Mouse (Mus musculus) embryonic facial prominence, embryonic 10.5 days (tissue): Measurements from ENCODE around the gene Pkn1. TPM values are rescaled to one million over a fixed set of nuclear protein-coding genes. Genes with fewer than 3 reads are reported as not detected.

Experiments used
- DNase-seq: peaks from one replicate; pipeline ENCODE4 v3.0.0-alpha.2; 2017; ENCODE audit warnings: low spot score
- H3K27ac ChIP-seq: fragments of 300-500 bp; sonication (generic); replicated peaks from 2 replicates; pipeline ENCODE4 v1.5.1; 2016; ENCODE audit warnings: mild to moderate bottlenecking
- H3K27me3 ChIP-seq: fragments of 300-500 bp; sonication (generic); replicated peaks from 2 replicates; pipeline ENCODE4 v1.6.1; 2016; ENCODE audit warnings: low read depth, mild to moderate bottlenecking; ENCODE audit not compliant: poor library complexity, severe bottlenecking
- H3K36me3 ChIP-seq: fragments of 300-500 bp; sonication (generic); replicated peaks from 2 replicates; pipeline ENCODE4 v1.6.1; 2016; ENCODE audit warnings: mild to moderate bottlenecking, moderate library complexity
- H3K4me1 ChIP-seq: fragments of 300-500 bp; sonication (generic); 2 replicates; pipeline ENCODE4 v1.6.1; 2016
- H3K4me3 ChIP-seq: fragments of 300-500 bp; sonication (generic); 2 replicates; pipeline ENCODE4 v1.5.1; 2016; ENCODE audit warnings: mild to moderate bottlenecking, moderate library complexity
- H3K9me3 ChIP-seq: fragments of 300-500 bp; sonication (generic); 2 replicates; pipeline ENCODE4 v1.6.1; 2016; ENCODE audit warnings: mild to moderate bottlenecking
- WGBS: fragments of 180-500 bp; shearing (Covaris S2); methylation state at CpG from one replicate; pipeline ENCODE4 v1.1.7; 2016; 5-methylcytosine and 5-hydroxymethylcytosine counted together
- polyA plus RNA-seq: library from polyadenylated mRNA; unstranded; fragments of >200 nt; fragmentation: Nextera tagmentation; extraction: Ambion mirVana; gene quantifications from 2 replicates; pipeline ENCODE4 v1.2.1, GENCODE M21; 2016

The Pkn1 gene
- polyA plus RNA-seq, 1 experiment from 2014 or later: 30.9 TPM

GRCm38 (mm10) chr8:83669013-83669412 is 30.0 kb downstream of the Pkn1 start:
- peak overlapping the region; percentile 16; the same call in 1 of the 2 replicates for H3K27ac ChIP-seq
- H3K27me3 ChIP-seq: peaks cover 30% of the 10 kb centered on the region
- peaks cover 54% of the 10 kb centered on the region for H3K36me3 ChIP-seq
- peak overlapping the region; percentile 55; the same call in 1 of the 2 replicates for H3K4me3 ChIP-seq
- WGBS: 78% methylated on average over 16 of the region's 16 CpGs
- no peak for DNase-seq
- H3K4me1 ChIP-seq: peaks cover 50% of the 10 kb centered on the region
- H3K9me3 ChIP-seq: no peaks in the 10 kb centered on the region

GRCm38 (mm10) chr8:83668010-83668916 is 30.7 kb downstream of the Pkn1 start:
- 22% methylated on average over 80 of the region's 80 CpGs for WGBS
- peak overlapping the region; percentile 55 for H3K4me3 ChIP-seq

GRCm38 (mm10) chr8:83667526-83667925 is 31.5 kb downstream of the Pkn1 start:
- no peak overlapping the region; the same call in 1 of the 2 replicates for H3K27ac ChIP-seq
- H3K4me1 ChIP-seq: peaks cover 58% of the 10 kb centered on the region
- peaks cover 51% of the 10 kb centered on the region for H3K36me3 ChIP-seq

More at GRCm38 (mm10) chr8:83668010-83668916, 30.7 kb downstream of the Pkn1 start:
- Histone ChIP-seq H3K36me3 (peaks cover 53% of the 10 kb centered on the region), H3K27ac (peak overlapping the region; percentile 77), H3K9me3 (no peaks in the 10 kb centered on the region), H3K4me1 (peaks cover 52% of the 10 kb centered on the region), H3K27me3 (peaks cover 30% of the 10 kb centered on the region)
- DNase-seq: peak; percentile 89

GRCm38 (mm10) chr8:83666866-83667234 is 32.1 kb downstream of the Pkn1 start:
- Histone ChIP-seq H3K36me3 (peaks cover 49% of the 10 kb centered on the region), H3K27me3 (peaks cover 30% of the 10 kb centered on the region), H3K9me3 (no peaks in the 10 kb centered on the region), H3K4me3 (no peak overlapping the region), H3K27ac (peak overlapping the region; percentile 45; the same call in 1 of the 2 replicates), H3K4me1 (peaks cover 64% of the 10 kb centered on the region)
- DNase-seq: no peak
- WGBS: 87% methylated on average over 3 of the region's 3 CpGs

More at GRCm38 (mm10) chr8:83667526-83667925, 31.5 kb downstream of the Pkn1 start:
- WGBS: 81% methylated on average over 10 of the region's 10 CpGs
- H3K9me3 ChIP-seq: no peaks in the 10 kb centered on the region
- H3K4me3 ChIP-seq: peak overlapping the region; percentile 55
- H3K27me3 ChIP-seq: peaks cover 30% of the 10 kb centered on the region
- no peak for DNase-seq

GRCm38 (mm10) chr8:83665969-83666865 is 32.8 kb downstream of the Pkn1 start, which contains the start of gene Ptger1:
Gene Ptger1 (plus strand): TSS chr8:83666678.
- Histone ChIP-seq H3K36me3 (peaks cover 43% of the 10 kb centered on the region), H3K9me3 (no peaks in the 10 kb centered on the region), H3K27me3 (peaks cover 30% of the 10 kb centered on the region), H3K27ac (peak within 1 kb of the TSS; percentile 45; the same call in 1 of the 2 replicates), H3K4me1 (peaks cover 71% of the 10 kb centered on the region), H3K4me3 (no peak within 1 kb of the TSS)
- DNase-seq: no peak
- 47% methylated on average over 14 of the region's 14 CpGs for WGBS

GRCm38 (mm10) chr8:83664931-83665625 is 33.9 kb downstream of the Pkn1 start:
- H3K27ac ChIP-seq: peak overlapping the region; percentile 70; the same call in 1 of the 2 replicates
- DNase-seq: peak; percentile 55
- peaks cover 30% of the 10 kb centered on the region for H3K27me3 ChIP-seq
- whole genome bisulfite sequencing: 32% methylated on average over 2 of the region's 2 CpGs
- no peak overlapping the region for H3K4me3 ChIP-seq
- no peaks in the 10 kb centered on the region for H3K9me3 ChIP-seq
- peaks cover 31% of the 10 kb centered on the region for H3K36me3 ChIP-seq
- peaks cover 82% of the 10 kb centered on the region for H3K4me1 ChIP-seq

- H3K4me1 ChIP-seq: peaks cover 83% of the 10 kb centered on the region
- 89% methylated on average over 13 of the region's 13 CpGs for WGBS
These were observed 34.9 kb downstream of the Pkn1 start for GRCm38 (mm10) chr8:83664096-83664495.

GRCm38 (mm10) chr8:83662421-83662826 is 36.6 kb downstream of the Pkn1 start:
- peaks cover 13% of the 10 kb centered on the region for H3K27me3 ChIP-seq
- peak; percentile 89 for DNase-seq
- WGBS: 9% methylated on average over 4 of the region's 4 CpGs
- peaks cover 68% of the 10 kb centered on the region for H3K4me1 ChIP-seq
- peak overlapping the region; percentile 57 for H3K27ac ChIP-seq
- H3K36me3 ChIP-seq: peaks cover 38% of the 10 kb centered on the region
- H3K4me3 ChIP-seq: peak overlapping the region; percentile 17; the same call in 1 of the 2 replicates
- H3K9me3 ChIP-seq: no peaks in the 10 kb centered on the region

More at GRCm38 (mm10) chr8:83664096-83664495, 34.9 kb downstream of the Pkn1 start:
- no peak for DNase-seq
- Histone ChIP-seq H3K4me3 (no peak overlapping the region), H3K27ac (no peak overlapping the region), H3K27me3 (peaks cover 25% of the 10 kb centered on the region), H3K36me3 (peaks cover 24% of the 10 kb centered on the region), H3K9me3 (no peaks in the 10 kb centered on the region)

- H3K27me3 ChIP-seq: peaks cover under 1% of the 10 kb centered on the region; the same call in 1 of the 2 replicates
- DNase-seq: peak; percentile 60
- peak overlapping the region; percentile 43 for H3K4me3 ChIP-seq
- H3K9me3 ChIP-seq: no peaks in the 10 kb centered on the region
- H3K36me3 ChIP-seq: peaks cover 51% of the 10 kb centered on the region
- H3K27ac ChIP-seq: peak overlapping the region; percentile 68
- 15% methylated on average over 22 of the region's 22 CpGs for WGBS
- H3K4me1 ChIP-seq: peaks cover 68% of the 10 kb centered on the region
These were observed 37.8 kb downstream of the Pkn1 start for GRCm38 (mm10) chr8:83660995-83661680.

GRCm38 (mm10) chr8:83660545-83660944 is 38.4 kb downstream of the Pkn1 start:
- peak; percentile 37 for DNase-seq
- Histone ChIP-seq H3K27me3 (no peaks in the 10 kb centered on the region), H3K36me3 (peaks cover 56% of the 10 kb centered on the region), H3K27ac (peak overlapping the region; percentile 68), H3K4me1 (peaks cover 64% of the 10 kb centered on the region), H3K4me3 (peak overlapping the region; percentile 43), H3K9me3 (no peaks in the 10 kb centered on the region)
- WGBS: 9% methylated on average over 8 of the region's 8 CpGs
